Mouse (Mus musculus) kidney, adult 2 months (tissue): ENCODE results near the gene Scrn2. TPM values are rescaled to one million over a fixed set of nuclear protein-coding genes. Genes with fewer than 3 reads are reported as not detected.
A peak's percentile ranks its signal among the peaks of the same experiment; 100 is the strongest.

ENCODE experiments used
- DNase-seq: peaks from one replicate; pipeline ENCODE4 v3.0.0; 2021
- H3K27ac ChIP-seq: fragments of 200-500 bp; 2 replicates; pipeline ENCODE4 v1.5.1; 2012; ENCODE audit warnings: low read depth, low read length, control low read depth, inconsistent platforms; ENCODE audit not compliant: insufficient read depth
- H3K27me3 ChIP-seq: fragments of 200-500 bp; replicated peaks from 2 replicates; pipeline ENCODE4 v1.6.1; 2012; ENCODE audit warnings: mild to moderate bottlenecking, moderate library complexity, low read length, inconsistent platforms; ENCODE audit not compliant: control insufficient read depth, insufficient read depth
- H3K36me3 ChIP-seq: fragments of 200-500 bp; 2 replicates; pipeline ENCODE4 v1.6.1; 2012; ENCODE audit warnings: mild to moderate bottlenecking, moderate library complexity, low read length, inconsistent platforms; ENCODE audit not compliant: control insufficient read depth, insufficient read depth
- H3K4me1 ChIP-seq: fragments of 200-500 bp; 2 replicates; pipeline ENCODE4 v1.6.1; 2011; ENCODE audit warnings: low read length; ENCODE audit not compliant: control insufficient read depth, insufficient read depth
- H3K4me3 ChIP-seq: fragments of 200-500 bp; 2 replicates; pipeline ENCODE4 v1.5.1; 2011; ENCODE audit warnings: mild to moderate bottlenecking, low read depth, low read length, control low read depth; ENCODE audit not compliant: insufficient read depth
- CTCF ChIP-seq: fragments of 200-500 bp; conservative IDR thresholded peaks from 2 replicates; pipeline ENCODE4 v1.5.1; 2011; ENCODE audit warnings: low read depth, mild to moderate bottlenecking, control low read depth, low read length, moderate library complexity, mixed read lengths; ENCODE audit not compliant: insufficient read depth, insufficient read length
- POLR2A ChIP-seq: fragments of 200-500 bp; IDR thresholded peaks from one replicate; pipeline ENCODE4 v1.6.1; 2011; ENCODE audit warnings: low read depth, low read length, control low read depth
- WGBS: fragments of 180-500 bp; shearing (Covaris S2); methylation state at CpG from one replicate; pipeline ENCODE4 v1.1.7; 2018; 5-methylcytosine and 5-hydroxymethylcytosine counted together
- polyA plus RNA-seq: library from polyadenylated mRNA; depleted of rRNA; stranded (reverse); fragments of >200 nt; gene quantifications from 2 replicates; pipeline ENCODE4 v1.2.3, GENCODE M21; 2012

Gene Scrn2
- polyA plus RNA-seq, 1 experiment, result 104 TPM

GRCm38 (mm10) chr11:97030426-97030825, 688 bp downstream of the Scrn2 start:
- DNase-seq, result peak; percentile 70
- TF ChIP-seq POLR2A, result no peak
- TF ChIP-seq CTCF, result no peak
- Histone ChIP-seq H3K27ac (peak overlapping the region; percentile 79), H3K36me3 (no peaks in the 10 kb centered on the region), H3K27me3 (no peaks in the 10 kb centered on the region), H3K4me3 (peak overlapping the region; percentile 71), H3K4me1 (peaks cover 16% of the 10 kb centered on the region)
- 7% methylated on average over 15 of the region's 15 CpGs for WGBS

GRCm38 (mm10) chr11:97031977-97032376, 2.2 kb downstream of the Scrn2 start:
- peak; percentile 60 for DNase-seq
- TF ChIP-seq CTCF (no peak), POLR2A (no peak)
- H3K36me3 ChIP-seq, result no peaks in the 10 kb centered on the region
- WGBS, result 57% methylated on average over 12 of the region's 12 CpGs
- no peak overlapping the region for H3K4me3 ChIP-seq
- no peak overlapping the region for H3K27ac ChIP-seq
- peaks cover 25% of the 10 kb centered on the region for H3K4me1 ChIP-seq
- H3K27me3 ChIP-seq, result no peaks in the 10 kb centered on the region

GRCm38 (mm10) chr11:97032499-97032898, 2.8 kb downstream of the Scrn2 start:
- Histone ChIP-seq H3K27ac (no peak overlapping the region), H3K27me3 (no peaks in the 10 kb centered on the region), H3K4me3 (no peak overlapping the region), H3K36me3 (no peaks in the 10 kb centered on the region), H3K4me1 (peaks cover 25% of the 10 kb centered on the region)
- TF ChIP-seq POLR2A, result no peak
- TF ChIP-seq CTCF, result no peak
- DNase-seq, result no peak
- 93% methylated on average over 4 of the region's 4 CpGs for WGBS

- TF ChIP-seq POLR2A, result no peak
- TF ChIP-seq CTCF, result no peak
- Histone ChIP-seq H3K4me3 (no peak overlapping the region), H3K4me1 (peaks cover 25% of the 10 kb centered on the region), H3K36me3 (no peaks in the 10 kb centered on the region), H3K27ac (peak overlapping the region; percentile 6; the same call in 1 of the 2 replicates), H3K27me3 (no peaks in the 10 kb centered on the region)
- WGBS, result 60% methylated on average over 4 of the region's 4 CpGs
- DNase-seq, result peak; percentile 57
Measured at GRCm38 (mm10) chr11:97033781-97034180, 4.0 kb downstream of the Scrn2 start.

- Histone ChIP-seq H3K27me3 (no peaks in the 10 kb centered on the region), H3K4me3 (no peak overlapping the region), H3K27ac (peak overlapping the region; percentile 28; the same call in 1 of the 2 replicates), H3K36me3 (no peaks in the 10 kb centered on the region), H3K4me1 (peaks cover 25% of the 10 kb centered on the region)
- TF ChIP-seq POLR2A, result no peak
- TF ChIP-seq CTCF, result no peak
- DNase-seq, result peak; percentile 83
- 64% methylated on average over 5 of the region's 5 CpGs for WGBS
Measured at GRCm38 (mm10) chr11:97036141-97036540, 6.4 kb downstream of the Scrn2 start.

GRCm38 (mm10) chr11:97038881-97039280, 9.1 kb downstream of the Scrn2 start:
- Histone ChIP-seq H3K27ac (no peak overlapping the region), H3K36me3 (no peaks in the 10 kb centered on the region), H3K27me3 (no peaks in the 10 kb centered on the region), H3K4me3 (no peak overlapping the region), H3K4me1 (peaks cover 20% of the 10 kb centered on the region; the same call in 1 of the 2 replicates)
- no peak for DNase-seq
- TF ChIP-seq CTCF (no peak), POLR2A (no peak)
- WGBS, result 66% methylated on average over 7 of the region's 7 CpGs

GRCm38 (mm10) chr11:97040301-97041021, 10.7 kb downstream of the Scrn2 start:
- H3K27me3 ChIP-seq, result no peaks in the 10 kb centered on the region
- peaks cover 18% of the 10 kb centered on the region; the same call in 1 of the 2 replicates for H3K4me1 ChIP-seq
- TF ChIP-seq CTCF (no peak), POLR2A (no peak)
- no peak for DNase-seq
- no peaks in the 10 kb centered on the region for H3K36me3 ChIP-seq
- H3K4me3 ChIP-seq, result no peak overlapping the region
- no peak overlapping the region for H3K27ac ChIP-seq
- 33% methylated on average over 12 of the region's 12 CpGs for WGBS
